Mouse (Mus musculus) lung, embryonic 15.5 days (tissue): ENCODE results near the gene Vmn1r225. TPM values are rescaled to one million over a fixed set of nuclear protein-coding genes. Genes with fewer than 3 reads are reported as not detected.
"Not testable (repeated sequence)": the region's sequence is repeated elsewhere in the genome, so short reads cannot be mapped to it uniquely, and the experiment has no call there.

ENCODE experiments used
- ATAC-seq: fragments of 200-750 bp; cut with Nextera tagmentation; 2 replicates; pipeline ENCODE4 v1.8.0; 2017; ENCODE audit warnings: moderate number of reproducible peaks, borderline replicate concordance; ENCODE audit not compliant: low FRiP score, low TSS enrichment; ENCODE audit errors: extremely low read depth
- H3K27ac ChIP-seq: fragments of 300-500 bp; sonication (generic); 2 replicates; pipeline ENCODE4 v1.5.1; 2015; ENCODE audit warnings: moderate library complexity, mild to moderate bottlenecking, inconsistent platforms
- H3K27me3 ChIP-seq: fragments of 300-500 bp; sonication (generic); 2 replicates; pipeline ENCODE4 v1.6.1; 2015; ENCODE audit warnings: inconsistent platforms
- H3K36me3 ChIP-seq: fragments of 300-500 bp; sonication (generic); 2 replicates; pipeline ENCODE4 v1.6.1; 2015; ENCODE audit warnings: inconsistent platforms
- H3K4me1 ChIP-seq: fragments of 300-500 bp; sonication (generic); 2 replicates; pipeline ENCODE4 v1.6.1; 2015; ENCODE audit warnings: inconsistent platforms
- H3K4me2 ChIP-seq: fragments of 300-500 bp; sonication (generic); 2 replicates; pipeline ENCODE4 v1.6.1; 2015; ENCODE audit warnings: inconsistent platforms, mild to moderate bottlenecking, moderate library complexity
- H3K4me3 ChIP-seq: fragments of 300-500 bp; sonication (generic); 2 replicates; pipeline ENCODE4 v1.5.1; 2015; ENCODE audit warnings: mild to moderate bottlenecking, inconsistent platforms
- H3K9ac ChIP-seq: fragments of 300-500 bp; sonication (generic); 2 replicates; pipeline ENCODE4 v1.6.1; 2015; ENCODE audit warnings: inconsistent platforms
- H3K9me3 ChIP-seq: fragments of 300-500 bp; sonication (generic); 2 replicates; pipeline ENCODE4 v1.6.1; 2016; ENCODE audit warnings: inconsistent platforms
- WGBS: fragments of 180-500 bp; shearing (Covaris S2); methylation state at CpG from one replicate; pipeline ENCODE4 v1.1.7; 2015; 5-methylcytosine and 5-hydroxymethylcytosine counted together
- polyA plus RNA-seq: library from polyadenylated mRNA; unstranded; fragments of >200 nt; fragmentation: Nextera tagmentation; extraction: Ambion mirVana; gene quantifications from 2 replicates; pipeline ENCODE4 v1.2.1, GENCODE M21; 2015

Vmn1r225 gene
- polyA plus RNA-seq, result not detected in 2 replicates

- Histone ChIP-seq H3K27me3 (no peaks in the 10 kb centered on the region), H3K36me3 (no peaks in the 10 kb centered on the region), H3K27ac (no peak within 1 kb of the TSS), H3K4me2 (no peak within 1 kb of the TSS), H3K9ac (no peak within 1 kb of the TSS), H3K9me3 (no peaks in the 10 kb centered on the region; the same call in 1 of the 2 replicates), H3K4me1 (no peaks in the 10 kb centered on the region), H3K4me3 (no peak within 1 kb of the TSS)
- ATAC-seq, result no peak
Observed at GRCm38 (mm10) chr17:20497858-20498257, at the start of gene Vmn1r225. TSS of gene Vmn1r225 (plus strand) at chr17:20498158.

- no peak overlapping the region for H3K4me2 ChIP-seq
- no peaks in the 10 kb centered on the region for H3K9me3 ChIP-seq
- no peak for ATAC-seq
- 64% methylated on average over 3 of the region's 3 CpGs for WGBS
- H3K36me3 ChIP-seq, result no peaks in the 10 kb centered on the region
- H3K4me3 ChIP-seq, result no peak overlapping the region
- no peak overlapping the region for H3K27ac ChIP-seq
- H3K27me3 ChIP-seq, result no peaks in the 10 kb centered on the region
- H3K4me1 ChIP-seq, result no peaks in the 10 kb centered on the region
- H3K9ac ChIP-seq, result no peak overlapping the region
Observed at GRCm38 (mm10) chr17:20473311-20473710, 24.6 kb upstream of the Vmn1r225 start.

GRCm38 (mm10) chr17:20481231-20481630, 16.7 kb upstream of the Vmn1r225 start, which contains the start of gene Vmn2r108:
TSS of gene Vmn2r108 (minus strand) at chr17:20481331.
- Histone ChIP-seq H3K36me3 (no peaks in the 10 kb centered on the region), H3K9me3 (no peaks in the 10 kb centered on the region), H3K4me1 (no peaks in the 10 kb centered on the region), H3K27me3 (no peaks in the 10 kb centered on the region), H3K27ac (no peak within 1 kb of the TSS), H3K9ac (no peak within 1 kb of the TSS), H3K4me2 (no peak within 1 kb of the TSS), H3K4me3 (no peak within 1 kb of the TSS)
- ATAC-seq, result no peak

GRCm38 (mm10) chr17:20508247-20508646, 10.3 kb downstream of the Vmn1r225 start:
- H3K27me3 ChIP-seq, H3K4me3 ChIP-seq, H3K36me3 ChIP-seq, H3K4me1 ChIP-seq, H3K4me2 ChIP-seq, H3K27ac ChIP-seq, ATAC-seq, H3K9me3 ChIP-seq, H3K9ac ChIP-seq: not testable (repeated sequence)

Other genes with a start within 250 kb of the Vmn1r225 start
- gene Vmn2r106, start 212.6 kb upstream of the Vmn1r225 start, polyA plus RNA-seq, result not detected in 2 replicates
- not detected in 2 replicates for gene Vmn2r107, start 152.9 kb upstream of the Vmn1r225 start, polyA plus RNA-seq
- gene Vmn1r224, start 84.0 kb upstream of the Vmn1r225 start, polyA plus RNA-seq, result not detected in 2 replicates
- gene Vmn2r108, start 16.8 kb upstream of the Vmn1r225 start, polyA plus RNA-seq, result not detected in 2 replicates
- gene Vmn2r109, start 66.6 kb downstream of the Vmn1r225 start, polyA plus RNA-seq, result not detected in 2 replicates
- 0.02 and 0.03 TPM in 2 replicates for gene Vmn2r110, start 98.3 kb downstream of the Vmn1r225 start, polyA plus RNA-seq
- gene Fpr-rs3, start 126.7 kb downstream of the Vmn1r225 start, polyA plus RNA-seq, result not detected in 2 replicates
- gene Vmn1r226, start 184.7 kb downstream of the Vmn1r225 start, polyA plus RNA-seq, result not detected in 2 replicates
- gene Vmn1r227, start 231.7 kb downstream of the Vmn1r225 start, polyA plus RNA-seq, result not detected in 2 replicates